Mouse (Mus musculus) limb, embryonic 11.5 days (tissue): ENCODE data around the gene Colq. TPM values are rescaled to one million over a fixed set of nuclear protein-coding genes. Genes with fewer than 3 reads are reported as not detected.
A peak's percentile ranks its signal among the peaks of the same experiment; 100 is the strongest.

Experiments used
- ATAC-seq: fragments of 200-750 bp; cut with Nextera tagmentation; 2 replicates; pipeline ENCODE4 v1.8.0; 2017; ENCODE audit warnings: low read depth; ENCODE audit not compliant: insufficient number of reproducible peaks, low FRiP score, low TSS enrichment
- DNase-seq: peaks from one replicate; pipeline ENCODE4 v3.0.0-alpha.2; 2015; ENCODE audit warnings: low spot score
- H3K27ac ChIP-seq: fragments of 300-500 bp; sonication (generic); replicated peaks from 2 replicates; pipeline ENCODE4 v1.5.1; 2014; ENCODE audit warnings: low read depth, mild to moderate bottlenecking, low read length
- H3K27me3 ChIP-seq: fragments of 300-500 bp; sonication (generic); 2 replicates; pipeline ENCODE4 v1.6.1; 2014; ENCODE audit warnings: mild to moderate bottlenecking, low read length, mixed read lengths; ENCODE audit not compliant: control insufficient read depth, insufficient read depth
- H3K36me3 ChIP-seq: fragments of 300-500 bp; sonication (generic); 2 replicates; pipeline ENCODE4 v1.6.1; 2014; ENCODE audit warnings: mild to moderate bottlenecking, low read length, moderate library complexity, mixed read lengths; ENCODE audit not compliant: control insufficient read depth, insufficient read depth
- H3K4me1 ChIP-seq: fragments of 300-500 bp; sonication (generic); 2 replicates; pipeline ENCODE4 v1.6.1; 2014; ENCODE audit warnings: low read length, mixed read lengths; ENCODE audit not compliant: control insufficient read depth, insufficient read depth
- H3K4me2 ChIP-seq: fragments of 300-500 bp; sonication (generic); 2 replicates; pipeline ENCODE4 v1.6.1; 2014; ENCODE audit warnings: low read depth, mild to moderate bottlenecking, moderate library complexity; ENCODE audit not compliant: severe bottlenecking
- H3K4me3 ChIP-seq: fragments of 300-500 bp; sonication (generic); 2 replicates; pipeline ENCODE4 v1.5.1; 2014; ENCODE audit warnings: low read depth, low read length
- H3K9ac ChIP-seq: fragments of 300-500 bp; sonication (generic); 2 replicates; pipeline ENCODE4 v1.6.1; 2014; ENCODE audit warnings: mild to moderate bottlenecking, low read length
- H3K9me3 ChIP-seq: fragments of 300-500 bp; sonication (generic); 2 replicates; pipeline ENCODE4 v1.6.1; 2016; ENCODE audit warnings: low read length; ENCODE audit not compliant: control insufficient read depth
- WGBS: fragments of 180-500 bp; shearing (Covaris S2); extraction: QIAGEN DNeasy Blood & Tissue Kit; methylation state at CpG from one replicate; pipeline ENCODE4 v1.1.7; 2014; 5-methylcytosine and 5-hydroxymethylcytosine counted together
- polyA plus RNA-seq: library from polyadenylated mRNA; unstranded; fragments of >200 nt; fragmentation: Nextera tagmentation; extraction: Ambion mirVana; gene quantifications from 2 replicates; pipeline ENCODE4 v1.2.1, GENCODE M21; 2014

Gene Colq
- polyA plus RNA-seq, 1 experiment from 2014 or later = 0.51 TPM

DNA sequence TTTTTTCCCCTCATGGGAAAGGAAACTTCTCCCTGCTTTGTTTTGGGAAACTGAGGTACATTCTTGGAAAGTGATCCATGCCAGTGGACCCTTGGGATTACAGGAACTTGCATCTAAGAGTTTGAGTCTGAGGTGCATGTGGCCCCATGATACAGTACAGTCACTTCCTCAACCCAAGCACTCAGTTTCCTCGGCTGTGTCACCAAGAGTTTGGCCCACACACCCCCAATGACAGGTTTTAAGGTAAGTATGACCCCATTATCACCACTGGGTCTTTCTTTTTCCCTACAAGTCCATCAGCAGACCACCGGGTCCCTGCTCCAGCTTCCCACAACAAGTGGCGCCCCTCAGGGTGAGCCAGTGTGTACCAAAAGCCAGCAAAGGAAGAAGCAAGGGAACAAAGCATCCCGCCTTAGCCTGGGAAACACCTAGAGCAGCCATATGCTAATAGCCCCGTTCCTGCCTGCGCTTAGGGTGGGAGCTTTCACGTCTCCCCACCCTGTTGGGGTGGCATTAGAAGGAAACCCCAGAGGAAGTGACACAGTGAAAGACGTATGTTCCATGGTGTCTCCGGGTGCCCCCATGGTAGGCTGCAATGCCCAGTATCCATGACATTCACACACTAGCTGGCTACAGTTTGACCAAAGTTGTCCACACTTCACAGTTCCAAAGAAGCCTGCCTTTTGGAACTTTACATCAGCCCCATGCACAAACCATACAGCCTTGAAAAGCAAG is 34.5 kb downstream of the Colq start:
- no peak for DNase-seq
- ATAC-seq = no peak
- Histone ChIP-seq H3K27me3 (no peaks in the 10 kb centered on the region), H3K4me2 (no peak overlapping the region), H3K4me1 (peaks cover 7% of the 10 kb centered on the region; the same call in 1 of the 2 replicates), H3K4me3 (no peak overlapping the region), H3K36me3 (no peaks in the 10 kb centered on the region), H3K27ac (no peak overlapping the region), H3K9ac (no peak overlapping the region), H3K9me3 (no peaks in the 10 kb centered on the region)
- WGBS = 84% methylated on average over 9 of the region's 9 CpGs

DNA sequence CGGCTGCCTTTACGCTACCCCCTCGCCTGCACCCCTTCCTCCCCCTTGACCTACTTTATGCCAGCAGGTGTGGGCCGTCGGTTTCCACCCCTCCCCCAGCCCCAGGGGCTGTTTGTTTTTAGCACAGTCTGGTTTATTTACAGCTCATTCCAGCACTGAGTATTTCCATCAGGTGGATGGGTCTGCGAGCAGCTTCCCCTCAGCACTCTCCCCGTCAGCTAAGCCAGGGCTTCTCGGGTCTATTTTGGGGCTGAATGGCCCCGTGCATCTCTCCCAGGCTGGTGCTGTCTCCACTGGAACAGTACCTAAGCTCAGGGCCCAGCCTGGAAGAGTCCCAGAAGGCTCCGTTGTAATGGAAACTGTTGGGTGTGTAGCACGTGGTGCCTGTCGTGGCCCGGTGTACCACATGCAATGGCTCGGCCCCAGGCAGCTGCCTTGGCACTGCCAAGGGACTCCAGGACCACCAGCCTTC is 35.1 kb downstream of the Colq start:
- H3K4me3 ChIP-seq = no peak overlapping the region
- no peaks in the 10 kb centered on the region for H3K9me3 ChIP-seq
- no peak for DNase-seq
- WGBS = 55% methylated on average over 14 of the region's 14 CpGs
- no peak for ATAC-seq
- no peaks in the 10 kb centered on the region for H3K27me3 ChIP-seq
- H3K9ac ChIP-seq = no peak overlapping the region
- H3K27ac ChIP-seq = no peak overlapping the region
- H3K4me1 ChIP-seq = peaks cover 7% of the 10 kb centered on the region; the same call in 1 of the 2 replicates
- no peaks in the 10 kb centered on the region for H3K36me3 ChIP-seq
- H3K4me2 ChIP-seq = no peak overlapping the region

DNA sequence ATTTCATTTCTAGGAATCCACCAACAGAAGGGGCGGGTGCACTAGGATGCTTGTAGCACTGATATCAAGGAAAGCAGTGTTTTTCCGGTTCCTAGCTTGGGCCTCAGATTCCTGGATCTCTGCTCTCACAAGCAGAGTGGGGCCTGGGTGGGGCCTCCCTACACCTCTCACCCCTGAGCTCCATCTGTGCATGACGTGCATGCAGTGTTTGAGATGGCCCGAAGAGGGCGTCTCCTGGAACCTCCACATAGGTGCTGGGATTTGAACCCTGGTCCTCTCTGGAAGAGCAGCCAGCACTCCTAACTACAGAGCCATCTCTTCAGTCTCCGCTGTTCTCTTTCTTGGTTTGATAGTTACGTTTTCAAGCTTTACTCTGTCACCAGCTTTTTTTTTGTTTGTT is 36.1 kb downstream of the Colq start:
- Histone ChIP-seq H3K4me2 (no peak overlapping the region), H3K4me3 (no peak overlapping the region), H3K9ac (no peak overlapping the region), H3K36me3 (no peaks in the 10 kb centered on the region), H3K4me1 (peaks cover 3% of the 10 kb centered on the region; the same call in 1 of the 2 replicates), H3K27ac (no peak overlapping the region), H3K27me3 (no peaks in the 10 kb centered on the region), H3K9me3 (no peaks in the 10 kb centered on the region)
- DNase-seq = no peak
- WGBS = 93% methylated on average over 7 of the region's 7 CpGs
- ATAC-seq = no peak

DNA sequence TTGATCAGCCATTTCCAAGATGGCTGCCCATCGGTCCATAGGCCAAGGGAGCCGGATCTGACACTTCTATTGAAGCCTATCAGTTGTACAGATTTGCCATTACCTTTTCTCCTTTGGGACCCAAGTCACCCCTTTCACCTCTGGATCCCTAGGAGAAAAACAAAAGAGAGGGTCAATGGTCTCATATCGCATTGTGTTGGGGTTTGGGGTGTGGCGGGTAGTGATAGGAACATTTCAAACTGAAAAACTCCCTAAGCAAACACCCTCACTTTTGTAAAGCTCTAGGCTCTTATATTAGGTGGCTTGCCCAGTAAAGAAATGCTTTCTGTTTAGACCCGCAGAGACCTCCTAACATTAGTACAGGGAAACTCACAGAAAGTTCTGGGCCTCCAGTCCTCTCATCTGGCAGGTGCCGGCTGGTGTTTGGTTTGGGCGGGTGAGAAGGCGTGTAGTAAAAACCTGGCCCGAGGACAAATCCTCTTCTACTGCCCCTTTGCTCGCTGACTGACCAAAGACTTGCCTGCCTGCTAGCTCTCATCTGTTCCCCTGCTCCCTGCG is 47.2 kb downstream of the Colq start:
- Histone ChIP-seq H3K4me2 (no peak overlapping the region), H3K4me1 (no peaks in the 10 kb centered on the region), H3K9ac (no peak overlapping the region), H3K27me3 (no peaks in the 10 kb centered on the region), H3K9me3 (no peaks in the 10 kb centered on the region), H3K36me3 (no peaks in the 10 kb centered on the region), H3K27ac (no peak overlapping the region), H3K4me3 (no peak overlapping the region)
- DNase-seq (no peak), ATAC-seq (no peak)
- 85% methylated on average over 11 of the region's 11 CpGs for WGBS

DNA sequence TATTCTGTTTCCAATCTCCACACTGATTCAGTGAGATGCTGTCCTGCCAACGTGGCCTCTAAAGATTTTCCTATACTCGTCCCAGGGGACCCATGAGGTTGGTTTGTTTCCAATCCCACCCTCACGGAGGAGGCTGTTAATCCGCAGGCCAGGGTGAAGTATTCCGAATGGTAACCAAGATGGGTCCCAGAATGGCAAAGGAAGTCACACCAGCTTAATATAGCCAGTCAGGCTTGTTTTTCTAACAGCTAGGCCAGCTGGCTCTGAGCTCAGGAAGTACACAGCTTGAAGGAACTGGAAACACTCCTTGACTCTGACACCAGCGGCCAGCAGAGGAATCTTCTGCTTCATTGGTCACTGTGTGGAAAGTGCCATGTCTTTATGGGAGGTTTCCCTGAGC is 53.8 kb downstream of the Colq start:
- H3K4me3 ChIP-seq = no peak overlapping the region
- ATAC-seq (no peak), DNase-seq (no peak)
- H3K9me3 ChIP-seq = no peaks in the 10 kb centered on the region
- no peak overlapping the region for H3K9ac ChIP-seq
- H3K27ac ChIP-seq = no peak overlapping the region
- H3K27me3 ChIP-seq = no peaks in the 10 kb centered on the region
- no peaks in the 10 kb centered on the region; the same call in 1 of the 2 replicates for H3K4me1 ChIP-seq
- 80% methylated on average over 6 of the region's 6 CpGs for WGBS
- no peaks in the 10 kb centered on the region for H3K36me3 ChIP-seq
- no peak overlapping the region for H3K4me2 ChIP-seq

DNA sequence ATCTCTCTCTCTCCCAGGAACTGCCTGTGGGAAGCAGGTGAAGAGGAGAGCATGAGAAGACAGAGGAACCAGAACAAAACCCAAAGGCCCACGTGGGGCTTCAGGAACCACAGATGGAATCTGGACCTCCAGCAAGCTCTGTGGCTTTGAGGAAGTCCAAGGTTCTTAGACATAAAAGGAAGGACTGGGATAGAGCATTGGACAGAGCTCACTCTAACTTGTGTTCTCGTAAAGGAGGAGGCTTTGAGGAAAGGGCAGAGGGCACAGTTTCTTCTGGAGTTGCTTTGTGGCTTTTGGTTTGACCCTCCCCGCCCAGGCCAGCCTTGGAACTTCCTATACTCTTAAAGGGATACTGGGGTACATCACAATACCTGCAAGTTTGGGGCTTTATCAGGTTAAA is 58.5 kb downstream of the Colq start:
- no peaks in the 10 kb centered on the region for H3K36me3 ChIP-seq
- no peak overlapping the region for H3K27ac ChIP-seq
- no peak overlapping the region for H3K4me2 ChIP-seq
- H3K4me3 ChIP-seq = no peak overlapping the region
- H3K9ac ChIP-seq = no peak overlapping the region
- H3K27me3 ChIP-seq = no peaks in the 10 kb centered on the region
- 64% methylated on average over 3 of the region's 3 CpGs for WGBS
- H3K4me1 ChIP-seq = peaks cover 7% of the 10 kb centered on the region
- DNase-seq (no peak), ATAC-seq (no peak)
- no peaks in the 10 kb centered on the region for H3K9me3 ChIP-seq

DNA sequence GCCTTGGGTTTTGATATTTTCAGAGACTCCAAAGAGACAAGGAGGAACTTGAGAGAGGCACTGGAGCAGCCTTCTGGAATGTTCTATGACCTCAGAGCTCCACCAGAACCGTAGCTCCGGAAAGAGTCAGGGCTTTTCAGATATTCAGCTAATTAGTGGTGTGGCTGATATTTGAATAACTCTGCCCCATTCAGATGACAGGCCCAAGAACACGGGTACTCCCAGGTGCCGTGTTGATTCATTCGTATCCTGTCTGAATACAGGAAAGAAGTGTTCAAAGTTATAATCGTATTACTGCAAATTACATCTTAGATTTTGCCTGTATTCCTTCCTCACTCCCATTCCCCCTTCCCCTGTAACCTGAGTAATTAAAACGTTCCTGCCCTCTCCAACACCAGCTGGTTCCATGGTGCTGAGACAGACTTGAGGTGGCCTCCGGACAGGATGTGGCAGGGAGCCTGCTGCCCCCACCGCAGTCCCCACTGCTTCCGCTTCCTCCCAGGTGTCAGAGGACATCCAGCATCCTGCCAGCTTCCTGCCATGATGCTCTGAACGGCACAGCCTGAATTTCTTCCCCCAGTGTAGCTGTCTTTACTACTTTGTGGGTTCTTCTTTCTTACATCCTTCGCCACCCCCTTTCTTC is 59.5 kb downstream of the Colq start:
- Histone ChIP-seq H3K4me3 (no peak overlapping the region), H3K36me3 (no peaks in the 10 kb centered on the region), H3K9me3 (no peaks in the 10 kb centered on the region), H3K4me1 (peaks cover 7% of the 10 kb centered on the region), H3K27ac (no peak overlapping the region), H3K27me3 (no peaks in the 10 kb centered on the region), H3K4me2 (no peak overlapping the region), H3K9ac (no peak overlapping the region)
- ATAC-seq (no peak), DNase-seq (peak; percentile 34)
- 54% methylated on average over 12 of the region's 12 CpGs for WGBS

DNA sequence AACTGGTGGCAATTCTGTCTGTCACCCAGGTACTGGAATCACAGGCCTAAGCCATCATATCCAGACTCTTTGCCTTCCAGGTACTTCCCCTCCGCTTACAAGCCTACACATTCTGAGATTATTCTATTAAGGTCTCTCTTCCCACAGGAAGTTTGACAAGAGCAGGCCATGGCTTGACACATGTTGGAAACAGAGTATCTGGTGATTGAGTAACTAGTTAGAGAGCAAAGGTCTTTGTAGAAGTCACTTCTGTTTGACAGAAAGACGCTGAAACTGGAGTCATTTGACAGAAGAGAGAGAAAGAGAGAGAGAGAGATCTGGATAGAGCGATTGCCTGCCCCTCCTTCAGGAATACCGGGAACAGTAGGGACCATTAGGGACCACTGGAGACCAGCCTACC is 60.3 kb downstream of the Colq start:
- H3K36me3 ChIP-seq = no peaks in the 10 kb centered on the region
- ATAC-seq (no peak), DNase-seq (no peak)
- no peak overlapping the region for H3K27ac ChIP-seq
- 84% methylated on average over 4 of the region's 4 CpGs for WGBS
- peaks cover 7% of the 10 kb centered on the region for H3K4me1 ChIP-seq
- H3K27me3 ChIP-seq = no peaks in the 10 kb centered on the region
- no peak overlapping the region for H3K9ac ChIP-seq
- no peaks in the 10 kb centered on the region for H3K9me3 ChIP-seq
- no peak overlapping the region for H3K4me2 ChIP-seq
- H3K4me3 ChIP-seq = no peak overlapping the region
